17 mouse cellular contexts compared by ENCODE assay signal in the genomic region with DNA sequence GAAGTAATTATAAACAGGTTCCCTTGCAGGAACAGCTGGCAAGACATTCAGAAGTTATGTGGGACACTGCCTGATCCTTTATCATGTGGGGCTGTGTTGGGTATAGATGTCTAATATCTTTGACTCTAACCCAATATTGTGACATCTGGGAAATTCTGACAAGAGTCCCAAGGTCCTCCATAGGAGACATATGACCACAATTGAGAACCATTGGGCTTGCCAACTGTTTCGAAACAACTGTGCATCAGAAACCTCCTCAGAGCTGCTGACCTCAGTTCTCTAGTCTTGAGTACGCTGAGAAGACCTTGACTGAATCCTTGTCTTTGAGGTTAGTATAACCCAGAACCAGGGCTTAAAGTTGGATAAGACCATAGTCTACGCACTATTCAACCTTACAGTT.
DNase-seq lines count a peak whose midpoint lies in the region; ATAC-seq lines count a peak whose summit lies in the region.
"Had no signal": no experiment of that assay in that cellular context is flagged by ENCODE, and none has a peak within 500 bp of the region (broad histone marks: within the 10 kb centered on the region; RNA-seq: fewer than 3 reads in every experiment).

No protein-coding gene starts in this region.

- ATAC-seq in megakaryocyte, adult 5-6 weeks (ENCODE audit: poor library complexity, severe bottlenecking) = peak; percentile 51
- ATAC-seq: forebrain, embryonic 14.5 days; hindbrain, embryonic 16.5 days; inflammation-experienced regulatory T-cells, adult 6 months had no signal

- peak; percentile 3 for DNase-seq in adrenal gland, postnatal 10 days
- DNase-seq in adrenal gland, adult 18-20 months (ENCODE audit: low spot score in 2 of 2) = no peak
- DNase-seq in 3T3-L1 (ENCODE audit: low read depth, low spot score) (peak; percentile 16), adipocyte (ENCODE audit: low spot score) (peak; percentile 53)
- DNase-seq in gastrocnemius, postnatal 36 days = no peak
- no peak for DNase-seq in embryo, embryonic 10.5 days (ENCODE audit: low spot score)
- DNase-seq: adrenal gland, postnatal 25 days; cerebellum, adult 8-10 months; cerebellum, postnatal 14 days; gastrocnemius, adult 2 months; heart, postnatal 10 days; heart, postnatal 4 days; kidney, adult 18-20 months had no signal

- intact Hi-C loops in gastrocnemius, postnatal 36 days (cut with DNase I) = no loop called here

Comparison
In these comparisons a context has a peak if more than half of its experiments do, and no peak if none do; other contexts are left out.
1. DNase-seq: peak in adrenal gland, postnatal 10 days (single experiment), 3T3-L1 (single experiment) and adipocyte (single experiment); none in adrenal gland, adult 18-20 months (0 of 2), gastrocnemius, postnatal 36 days (0 of 2) and embryo, embryonic 10.5 days (single experiment).